Mouse (Mus musculus) embryo, embryonic 11.5 days (tissue): Measurements from ENCODE around the gene Pdik1l.

Experiments used
- DNase-seq: peaks from one replicate; pipeline ENCODE4 v3.0.0-alpha.2; 2012; ENCODE audit warnings: low read depth, low spot score

Pdik1l gene

GRCm38 (mm10) chr4:134238279-134238651 is 49.4 kb downstream of the Pdik1l start, which contains the start of gene Cnksr1:
Cnksr1 (minus strand) TSS chr4:134238399.
- no peak for DNase-seq

DNA sequence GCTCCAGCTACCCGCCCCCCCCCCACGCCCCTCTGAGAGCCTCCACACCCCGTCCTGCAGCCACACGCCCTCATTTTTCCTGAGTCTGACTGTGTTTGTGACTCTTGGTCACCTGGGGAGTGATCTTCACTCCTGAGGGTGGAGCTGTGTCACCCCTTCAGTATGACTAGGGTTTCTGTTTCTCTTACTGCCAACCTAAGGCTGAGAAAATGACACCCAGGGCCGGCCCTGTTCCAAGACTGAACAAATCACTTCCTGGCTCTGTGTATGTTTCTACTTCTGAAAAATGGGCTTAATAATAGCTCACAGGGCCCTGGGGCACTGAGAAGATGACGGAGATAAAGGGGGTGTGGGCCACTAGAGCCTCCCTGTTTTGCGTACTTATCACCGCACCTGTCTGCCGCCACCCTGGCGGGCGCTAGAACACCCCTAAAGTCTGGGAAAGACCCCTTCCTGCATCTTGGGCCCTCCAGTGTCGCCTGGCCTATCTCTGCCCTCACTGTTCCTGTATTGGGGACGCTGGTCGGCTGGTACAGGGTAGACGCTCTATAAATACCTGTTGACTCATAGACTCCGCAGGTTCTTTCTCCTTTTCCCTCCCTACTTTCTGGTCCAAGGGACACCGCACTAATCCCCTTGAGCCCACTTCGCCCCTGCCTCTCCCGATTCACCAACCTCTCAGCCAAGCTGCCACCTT is 50.0 kb downstream of the Pdik1l start:
- no peak for DNase-seq

DNA sequence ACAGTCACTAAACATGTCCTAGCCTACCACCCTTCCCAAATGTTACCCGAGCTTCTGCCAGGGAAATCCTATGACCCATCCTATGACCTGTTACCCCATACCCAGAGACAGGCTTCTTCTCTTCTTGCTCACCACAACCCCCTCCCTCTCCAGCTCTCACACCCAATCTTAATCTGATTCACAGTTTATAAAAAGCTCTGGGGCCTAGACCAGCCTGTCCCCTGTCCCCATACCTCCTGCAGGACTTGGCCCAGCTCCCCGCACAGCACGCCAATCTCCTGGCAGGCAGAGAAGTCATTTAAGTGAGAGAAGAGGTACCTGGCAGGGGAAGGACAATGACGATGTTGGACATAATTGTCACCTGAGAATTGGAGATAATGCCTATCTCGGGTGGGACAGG is 52.8 kb downstream of the Pdik1l start:
- no peak for DNase-seq

- no peak for DNase-seq
These were observed 57.3 kb downstream of the Pdik1l start for GRCm38 (mm10) chr4:134230431-134230830.

GRCm38 (mm10) chr4:134227194-134227593 is 60.5 kb downstream of the Pdik1l start, which contains the start of gene Catsper4:
Catsper4 (minus strand) TSS chr4:134227383.
- no peak for DNase-seq
